Mouse (Mus musculus): Measurements from ENCODE around the gene Yipf1.
"Not testable (repeated sequence)": the region's sequence is repeated elsewhere in the genome, so short reads cannot be mapped to it uniquely, and the experiment has no call there.

Yipf1 gene

DNA sequence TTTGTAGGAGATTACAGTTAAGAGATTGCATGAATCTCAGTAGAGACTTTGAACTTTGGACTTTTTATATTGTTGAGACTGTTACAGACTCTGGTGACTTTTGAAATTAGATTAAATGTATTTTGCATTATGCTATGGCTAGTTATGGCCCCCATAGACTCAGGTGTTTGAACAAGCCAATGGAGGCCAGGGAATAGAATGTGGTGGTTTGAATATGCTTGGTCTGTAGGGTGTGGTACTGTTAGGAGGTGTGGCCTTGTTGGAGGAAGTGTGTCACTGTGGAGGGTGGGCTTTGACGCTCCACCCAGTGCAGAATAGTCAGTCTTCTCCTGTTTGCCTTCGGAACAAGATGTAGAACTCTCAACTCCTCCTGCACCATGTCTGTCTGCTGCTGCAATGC is 8.9 kb downstream of the Yipf1 start:
- no peak for DNase-seq (ENCODE audit: low read depth)

- DNase-seq (ENCODE audit: low read depth): no peak
These were observed 14.4 kb downstream of the Yipf1 start for GRCm38 (mm10) chr4:107328530-107328929.

DNA sequence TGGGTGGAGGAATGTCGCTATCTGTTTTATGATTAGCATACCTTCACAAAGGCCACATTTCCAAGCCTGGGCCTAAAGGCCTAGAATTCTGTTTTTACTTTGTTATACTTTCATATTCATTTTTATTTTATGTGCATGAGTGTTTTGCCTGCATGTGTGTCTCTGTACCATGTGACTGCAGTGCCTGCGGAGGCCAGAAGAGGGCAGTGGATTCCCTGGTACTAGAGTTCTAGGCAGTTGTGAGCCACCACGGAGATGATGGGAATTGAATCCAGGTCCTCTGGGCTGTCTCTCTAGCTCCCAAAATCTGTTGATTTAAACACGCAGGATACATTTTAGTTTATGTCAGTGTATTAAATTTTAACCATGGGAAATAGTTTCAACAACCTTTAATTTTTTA is 19.4 kb downstream of the Yipf1 start:
- no peak for DNase-seq (ENCODE audit: low read depth)

DNA sequence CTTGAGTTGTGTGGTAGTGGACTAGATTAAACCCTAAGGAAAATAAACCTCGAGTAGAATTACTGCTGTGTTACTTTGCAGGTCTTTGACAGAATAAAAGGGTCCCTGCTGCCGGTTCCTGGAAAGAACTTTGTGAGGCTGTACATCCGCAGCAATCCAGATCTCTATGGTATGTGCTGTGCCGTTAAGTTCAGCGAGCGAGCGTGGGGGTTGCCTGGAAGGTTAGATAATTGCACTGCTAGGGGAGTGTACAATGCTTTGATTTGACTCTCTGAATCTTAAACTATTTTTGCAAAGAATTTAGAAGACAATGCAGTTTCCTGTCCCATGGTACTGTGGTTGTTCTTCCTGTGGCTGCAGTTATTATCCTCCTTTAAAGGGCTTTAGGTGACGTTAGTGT is 22.2 kb downstream of the Yipf1 start:
- no peak for DNase-seq (ENCODE audit: low read depth)

GRCm38 (mm10) chr4:107337455-107337854 is 23.3 kb downstream of the Yipf1 start:
- no peak for DNase-seq (ENCODE audit: low read depth)

DNA sequence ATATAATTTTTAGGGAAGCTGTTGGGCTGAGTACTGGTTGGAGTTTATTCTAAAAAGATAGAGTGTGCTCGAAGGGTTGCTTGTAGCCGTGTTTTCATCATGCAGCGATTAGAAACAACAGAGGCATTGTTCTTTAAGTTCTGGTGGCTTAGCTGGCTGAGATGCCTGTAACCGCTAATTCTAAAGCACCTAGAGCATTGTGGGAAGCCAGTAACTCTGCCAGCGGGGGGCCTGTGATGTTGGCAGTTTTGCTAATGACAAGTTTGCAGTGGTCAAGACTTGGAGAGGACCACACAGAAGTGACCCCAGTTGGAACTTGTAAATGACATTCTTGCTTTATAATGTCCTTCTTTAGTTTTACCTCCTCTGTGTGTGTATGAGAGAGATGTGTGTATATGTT is 27.2 kb downstream of the Yipf1 start:
- no peak for DNase-seq (ENCODE audit: low read depth)

- DNase-seq (ENCODE audit: low read depth): no peak
These were observed 30.4 kb downstream of the Yipf1 start for GRCm38 (mm10) chr4:107344612-107345011.

- no peak for DNase-seq (ENCODE audit: low read depth)
These were observed 33.1 kb downstream of the Yipf1 start for GRCm38 (mm10) chr4:107347221-107347620.

DNA sequence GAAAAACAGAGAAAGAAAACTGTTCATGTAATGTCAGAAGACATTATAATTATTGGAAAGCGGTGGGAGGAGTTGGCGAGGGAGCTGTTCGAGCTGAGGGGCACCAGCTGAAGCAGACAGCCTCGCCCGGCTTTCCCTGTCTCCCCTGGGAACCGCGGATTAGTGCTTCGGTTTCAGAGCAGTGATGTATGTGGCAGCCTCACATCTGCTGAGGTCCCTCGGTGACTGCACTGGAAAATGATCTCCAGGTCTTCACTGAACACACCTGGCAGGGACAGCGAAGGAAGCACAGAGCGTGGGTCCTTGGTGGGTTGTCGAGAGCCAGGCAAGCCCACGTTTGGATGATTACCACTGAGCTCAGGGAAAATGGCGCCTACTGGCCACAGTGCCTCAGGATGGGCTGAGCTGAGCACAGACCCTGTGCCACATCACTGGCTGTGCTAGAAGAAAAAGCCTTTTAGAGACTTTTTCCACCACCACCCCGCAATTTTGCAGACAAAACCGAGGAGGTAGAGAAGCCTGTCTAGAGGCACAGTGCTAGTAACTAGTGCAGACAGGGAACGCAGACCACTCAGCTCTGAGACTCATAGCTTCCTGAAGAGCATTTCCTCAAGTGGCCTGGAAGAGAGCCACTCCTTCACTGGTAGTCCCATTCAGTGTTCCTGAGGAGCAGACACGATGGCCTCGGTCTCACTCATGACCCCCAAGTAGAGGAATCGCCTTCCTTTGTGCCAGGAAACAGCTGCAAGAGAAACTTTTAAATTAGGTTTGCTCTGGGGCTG is 34.6 kb downstream of the Yipf1 start:
- DNase-seq (ENCODE audit: low read depth): no peak

GRCm38 (mm10) chr4:107349311-107350008 is 35.3 kb downstream of the Yipf1 start:
- no peak for DNase-seq (ENCODE audit: low read depth)

DNA sequence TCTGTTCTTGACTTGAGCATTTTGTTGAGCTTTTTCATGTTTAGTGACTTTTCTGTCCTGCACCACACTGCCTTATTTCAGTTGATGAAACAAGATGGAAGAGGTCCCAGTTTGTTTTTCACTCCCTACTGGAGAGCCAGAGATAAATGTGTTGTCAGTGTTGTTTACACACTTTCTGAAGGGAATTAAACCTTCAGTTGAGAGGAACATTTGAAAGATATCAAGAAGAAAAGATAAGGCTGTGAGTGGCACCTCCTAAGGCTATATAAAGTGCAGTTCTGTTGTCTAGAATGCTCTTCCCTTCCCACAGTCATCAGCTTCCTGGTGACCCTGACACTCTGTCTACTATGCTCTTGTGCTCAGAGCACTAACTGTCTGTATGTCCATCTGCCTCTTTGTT is 37.2 kb downstream of the Yipf1 start:
- no peak for DNase-seq (ENCODE audit: low read depth)

- DNase-seq (ENCODE audit: low read depth): no peak
These were observed 39.4 kb downstream of the Yipf1 start for GRCm38 (mm10) chr4:107353612-107354011.

GRCm38 (mm10) chr4:107354126-107354525 is 40.0 kb downstream of the Yipf1 start:
- no peak for DNase-seq (ENCODE audit: low read depth)

- no peak for DNase-seq (ENCODE audit: low read depth)
These were observed 40.4 kb downstream of the Yipf1 start for GRCm38 (mm10) chr4:107354543-107354942.

- not testable (repeated sequence) for DNase-seq (ENCODE audit: low read depth)
These were observed 43.0 kb downstream of the Yipf1 start for GRCm38 (mm10) chr4:107357172-107357571.

- no peak for DNase-seq (ENCODE audit: low read depth)
These were observed 44.3 kb downstream of the Yipf1 start for GRCm38 (mm10) chr4:107358460-107358859.

- DNase-seq (ENCODE audit: low read depth): no peak
These were observed 46.4 kb downstream of the Yipf1 start for GRCm38 (mm10) chr4:107360457-107361145.

- no peak for DNase-seq (ENCODE audit: low read depth)
These were observed 48.6 kb downstream of the Yipf1 start for GRCm38 (mm10) chr4:107362755-107363154.

DNA sequence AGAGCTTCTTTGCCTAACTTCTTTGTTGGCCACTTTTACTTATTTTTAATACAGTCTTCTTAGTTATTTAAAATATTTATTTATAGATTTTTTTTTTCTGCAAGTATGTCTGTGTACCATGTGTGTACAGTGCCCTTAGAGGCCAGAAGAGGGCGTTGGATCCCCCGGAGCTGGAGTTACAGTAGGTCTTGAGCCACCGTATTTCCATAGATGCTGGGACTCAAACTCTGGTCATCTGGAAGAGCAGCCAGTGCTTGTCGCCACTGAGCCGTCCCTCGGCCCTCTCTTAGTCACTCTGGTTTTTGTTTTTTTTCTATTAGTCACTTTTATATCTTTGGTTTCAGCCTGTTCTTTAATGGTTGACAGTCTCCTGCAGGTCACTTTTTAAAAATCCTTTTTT is 49.4 kb downstream of the Yipf1 start:
- DNase-seq (ENCODE audit: low read depth): no peak

DNA sequence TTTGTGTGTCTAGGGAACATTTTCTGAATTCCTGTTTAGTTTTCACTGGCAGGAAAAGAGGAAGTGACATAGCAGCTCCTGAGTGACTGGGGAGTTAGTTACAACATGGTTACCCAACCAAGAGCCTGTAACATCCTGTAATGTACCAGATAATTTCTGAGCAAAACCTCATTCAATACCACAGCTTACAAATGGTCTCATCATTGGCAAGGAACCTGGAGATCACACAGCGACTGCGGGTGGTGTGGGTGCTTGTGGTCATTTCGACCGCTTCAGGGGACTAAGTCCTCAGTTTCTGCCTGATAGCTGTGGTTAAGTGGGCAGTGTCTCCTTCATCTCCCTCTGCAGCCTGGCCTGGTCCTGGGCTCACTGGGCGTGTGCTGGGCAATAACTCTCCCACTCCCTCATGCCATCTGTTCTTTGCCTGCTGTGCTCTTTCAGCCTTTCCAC is 50.1 kb downstream of the Yipf1 start:
- no peak for DNase-seq (ENCODE audit: low read depth)

DNA sequence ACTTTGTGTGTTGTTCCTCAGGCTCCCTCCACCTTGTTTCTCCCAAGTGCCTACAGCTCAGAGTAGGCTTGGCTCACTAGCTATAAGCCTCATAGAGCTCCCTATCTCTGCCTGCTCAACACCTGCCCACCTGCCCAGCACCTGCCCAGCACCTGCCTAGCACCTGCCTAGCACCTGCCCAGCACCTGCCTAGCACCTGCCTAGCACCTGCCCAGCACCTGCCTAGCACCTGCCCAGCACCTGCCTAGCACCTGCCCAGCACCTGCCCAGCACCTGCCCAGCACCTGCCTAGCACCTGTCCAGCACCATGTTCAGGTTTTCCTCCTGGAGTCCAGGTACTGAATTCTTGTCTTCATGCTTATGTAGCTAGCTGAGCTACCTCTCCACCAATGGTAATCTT is 52.2 kb downstream of the Yipf1 start:
- DNase-seq (ENCODE audit: low read depth): not testable (repeated sequence)

DNA sequence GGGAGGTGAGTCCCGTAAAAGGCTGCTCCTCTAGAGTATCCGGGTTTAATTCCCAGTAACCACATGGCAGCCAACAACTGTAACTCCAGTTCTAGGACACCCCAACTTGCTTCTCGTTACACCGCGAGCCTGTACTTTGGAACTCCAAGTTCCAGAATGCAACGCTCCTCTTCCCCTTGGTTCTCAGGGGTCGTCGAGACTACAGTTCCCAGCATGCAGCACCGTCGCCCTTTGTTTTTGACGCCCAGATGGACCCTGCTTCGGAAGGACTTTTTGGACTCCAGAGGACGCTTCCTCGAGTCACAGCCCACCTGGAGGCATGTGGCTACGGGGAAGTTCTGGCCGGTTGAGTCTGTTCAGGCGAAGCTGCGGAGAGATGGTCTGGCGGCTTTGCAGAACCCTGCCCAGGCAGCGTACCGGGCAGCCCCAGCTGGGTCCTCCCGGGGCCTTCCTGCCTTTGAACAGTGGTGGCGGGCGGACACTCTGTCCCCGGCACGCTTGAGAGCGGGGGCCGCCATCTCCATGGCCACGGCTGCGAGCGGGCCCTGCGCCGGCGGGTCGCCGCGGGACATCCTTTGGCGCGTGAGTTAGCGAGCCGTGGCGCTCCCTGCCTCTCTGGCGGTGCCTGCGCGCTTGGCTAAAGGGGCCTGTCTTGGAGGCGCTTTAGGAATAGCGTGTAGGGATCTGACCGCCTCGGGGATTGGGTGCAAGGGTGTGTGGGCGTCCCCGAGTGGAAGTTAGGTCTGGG is 53.6 kb downstream of the Yipf1 start, which contains the start of gene Ndc1:
Gene Ndc1, plus strand, starts transcription at position 218 of the 748 bp plus-strand sequence.
- DNase-seq (ENCODE audit: low read depth): peak; percentile 85

Measured in c-Kit-positive CD71-positive TER-119-negative erythroid progenitor cells, embryonic 14.5 days (primary cell).